Mouse (Mus musculus) C2C12 (cell line): Measurements from ENCODE around the gene Hist1h3f. TPM values are rescaled to one million over a fixed set of nuclear protein-coding genes. Genes with fewer than 3 reads are reported as not detected.
A peak's percentile ranks its signal among the peaks of the same experiment; 100 is the strongest.
"Not testable (repeated sequence)": the region's sequence is repeated elsewhere in the genome, so short reads cannot be mapped to it uniquely, and the experiment has no call there.

Experiments used
- H3K27me3 ChIP-seq: one replicate; pipeline ENCODE4 v1.6.1; 2011; ENCODE audit not compliant: control insufficient read depth, insufficient read depth, insufficient read length
- H3K36me3 ChIP-seq: one replicate; pipeline ENCODE4 v1.6.1; 2011; ENCODE audit not compliant: control insufficient read depth, insufficient read depth
- H3K4me3 ChIP-seq: one replicate; pipeline ENCODE4 v1.5.1; 2011; ENCODE audit warnings: mild to moderate bottlenecking, control low read depth; ENCODE audit not compliant: poor library complexity, insufficient read depth, severe bottlenecking
- H3K79me2 ChIP-seq: one replicate; pipeline ENCODE4 v1.6.1; 2011; ENCODE audit not compliant: control insufficient read depth, insufficient read depth
- H3K79me3 ChIP-seq: one replicate; pipeline ENCODE4 v1.6.1; 2011; ENCODE audit warnings: low read depth, control low read depth
- H3ac ChIP-seq: one replicate; pipeline ENCODE3; 2011; ENCODE audit warnings: low read depth; ENCODE audit not compliant: control insufficient read depth, insufficient read length
- CEBPB ChIP-seq: IDR thresholded peaks from one replicate; pipeline ENCODE4 v1.6.1; 2011; ENCODE audit warnings: low read depth, mild to moderate bottlenecking, control low read depth, moderate library complexity
- CTCF ChIP-seq: IDR thresholded peaks from one replicate; pipeline ENCODE4 v1.5.1; 2011; ENCODE audit not compliant: control insufficient read depth, insufficient read depth, insufficient read length
- FOSL1 ChIP-seq: IDR thresholded peaks from one replicate; pipeline ENCODE4 v1.8.0; 2011; ENCODE audit warnings: mild to moderate bottlenecking, low read length; ENCODE audit not compliant: poor library complexity, insufficient read depth, severe bottlenecking
- MAX ChIP-seq: IDR thresholded peaks from one replicate; pipeline ENCODE4 v1.6.1; 2011; ENCODE audit warnings: mild to moderate bottlenecking, control low read depth
- MYOD1 ChIP-seq: IDR thresholded peaks from one replicate; pipeline ENCODE4 v1.6.1; 2011; ENCODE audit warnings: low read depth; ENCODE audit not compliant: control insufficient read depth, insufficient read length
- MYOG ChIP-seq: IDR thresholded peaks from one replicate; pipeline ENCODE4 v1.6.1; 2011; ENCODE audit not compliant: control insufficient read depth, insufficient read length; ENCODE audit errors: extremely low read depth
- USF1 ChIP-seq: IDR thresholded peaks from one replicate; pipeline ENCODE4 v1.6.1; 2011; ENCODE audit warnings: low read depth, mild to moderate bottlenecking, control low read depth, moderate library complexity
- polyA plus RNA-seq: library from polyadenylated mRNA; unstranded; fragments of >200 nt; fragmentation: generic; extraction: Trizol; gene quantifications from one replicate; pipeline ENCODE4 v1.2.1, GENCODE M21; 2012; ENCODE audit warnings: missing spikeins

The Hist1h3f gene
- polyA plus RNA-seq, 1 experiment = 1.2 TPM

DNA sequence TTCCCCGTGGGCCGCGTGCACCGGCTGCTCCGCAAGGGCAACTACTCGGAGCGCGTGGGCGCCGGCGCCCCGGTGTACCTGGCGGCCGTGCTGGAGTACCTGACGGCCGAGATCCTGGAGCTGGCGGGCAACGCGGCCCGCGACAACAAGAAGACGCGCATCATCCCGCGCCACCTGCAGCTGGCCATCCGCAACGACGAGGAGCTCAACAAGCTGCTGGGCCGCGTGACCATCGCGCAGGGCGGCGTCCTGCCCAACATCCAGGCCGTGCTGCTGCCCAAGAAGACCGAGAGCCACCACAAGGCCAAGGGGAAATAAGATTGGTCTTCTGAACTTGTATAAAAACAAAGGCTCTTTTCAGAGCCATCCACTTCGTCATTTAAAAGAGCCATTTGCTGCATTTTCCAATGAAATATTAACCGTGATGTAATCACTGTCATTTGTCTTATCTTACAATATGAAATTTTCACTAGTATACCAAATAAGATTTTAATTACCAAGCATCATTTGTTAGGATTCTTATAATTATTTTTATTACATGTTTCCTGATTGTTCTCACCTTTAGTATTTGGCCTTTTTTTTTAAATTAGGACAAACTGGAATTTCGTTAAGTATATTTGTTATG lies 30.8 kb downstream of the Hist1h3f start:
- H3K27me3 ChIP-seq, H3K79me2 ChIP-seq, H3K36me3 ChIP-seq, H3ac ChIP-seq, H3K79me3 ChIP-seq, H3K4me3 ChIP-seq: not testable (repeated sequence)

DNA sequence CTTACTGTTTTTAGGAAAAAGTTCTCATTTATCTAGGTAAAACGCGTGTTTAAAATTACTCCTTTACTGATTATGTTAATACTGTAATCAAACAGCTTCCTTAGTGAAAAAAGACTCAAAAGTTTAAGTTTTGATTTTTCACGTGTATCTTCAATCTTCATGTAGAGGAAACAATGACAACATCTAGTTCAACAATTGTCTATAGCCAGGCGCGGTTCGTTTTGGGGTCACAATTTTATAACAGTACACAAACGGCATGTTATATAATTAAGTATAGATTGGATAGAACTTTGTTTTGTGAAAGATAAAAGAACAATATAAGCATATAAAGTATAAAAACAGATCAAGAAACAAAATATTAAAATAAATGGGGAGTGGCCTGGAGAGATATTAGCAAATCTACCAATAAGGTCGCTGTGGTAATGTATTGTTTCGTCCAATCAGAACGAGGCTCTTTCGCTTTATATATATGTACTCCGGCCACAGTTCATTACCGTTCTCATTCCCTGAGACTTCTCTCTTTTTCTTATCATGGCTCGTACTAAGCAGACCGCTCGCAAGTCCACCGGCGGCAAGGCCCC lies 31.5 kb downstream of the Hist1h3f start, which contains the start of gene Hist1h3d:
Gene Hist1h3d, plus strand, starts transcription at position 493 of the 581 bp plus-strand sequence.
- Histone ChIP-seq H3K79me3 (no peaks in the 10 kb centered on the region), H3K27me3 (no peaks in the 10 kb centered on the region), H3K4me3 (peak within 1 kb of the TSS; percentile 35), H3ac (peak within 1 kb of the TSS; percentile 55), H3K79me2 (no peaks in the 10 kb centered on the region), H3K36me3 (no peaks in the 10 kb centered on the region)
- TF ChIP-seq FOSL1 = no peak
- no peak for TF ChIP-seq CTCF
- TF ChIP-seq MYOD1 = no peak
- TF ChIP-seq MYOG = no peak
- no peak for TF ChIP-seq USF1
- TF ChIP-seq MAX = no peak
- TF ChIP-seq CEBPB = no peak

DNA sequence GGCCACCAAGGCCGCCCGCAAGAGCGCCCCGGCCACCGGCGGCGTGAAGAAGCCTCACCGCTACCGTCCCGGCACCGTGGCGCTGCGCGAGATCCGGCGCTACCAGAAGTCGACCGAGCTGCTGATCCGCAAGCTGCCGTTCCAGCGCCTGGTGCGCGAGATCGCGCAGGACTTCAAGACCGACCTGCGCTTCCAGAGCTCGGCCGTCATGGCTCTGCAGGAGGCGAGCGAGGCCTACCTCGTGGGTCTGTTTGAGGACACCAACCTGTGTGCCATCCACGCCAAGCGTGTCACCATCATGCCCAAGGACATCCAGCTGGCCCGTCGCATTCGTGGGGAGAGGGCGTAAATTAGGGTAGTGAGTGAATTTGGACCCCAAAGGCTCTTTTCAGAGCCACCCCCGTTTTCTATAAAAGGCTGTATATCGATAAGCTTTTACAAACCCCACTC lies 32.0 kb downstream of the Hist1h3f start:
- peak overlapping the region; percentile 34 for H3ac ChIP-seq
- H3K79me3 ChIP-seq, H3K27me3 ChIP-seq, H3K79me2 ChIP-seq, H3K36me3 ChIP-seq: not testable (repeated sequence)
- H3K4me3 ChIP-seq = peak overlapping the region; percentile 35

DNA sequence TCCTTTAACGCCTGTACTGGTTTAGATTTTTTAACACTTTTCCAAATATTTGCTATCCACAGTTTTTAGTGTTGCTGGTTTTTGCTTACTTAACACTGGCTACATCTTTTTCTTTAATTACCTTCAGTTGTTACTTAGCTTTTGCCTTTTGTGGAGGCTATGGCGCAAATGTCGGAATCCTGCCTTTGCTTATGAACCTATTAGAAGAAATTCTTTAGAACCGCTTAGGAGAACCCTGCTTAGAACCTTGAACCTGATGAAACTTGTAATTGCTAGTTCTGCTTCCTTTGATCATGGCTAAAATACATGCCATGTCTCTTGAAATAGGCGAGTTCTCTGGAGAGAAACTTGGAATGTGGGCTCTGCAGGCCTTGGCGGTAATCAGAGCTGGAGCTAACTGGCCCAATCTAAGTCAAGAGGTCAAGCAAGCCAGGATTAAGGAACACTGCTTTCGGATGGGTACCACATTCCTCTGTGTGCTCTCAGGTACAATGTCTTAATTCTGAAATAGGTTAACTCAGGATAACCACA lies 32.6 kb downstream of the Hist1h3f start:
- Histone ChIP-seq H3K79me3 (no peaks in the 10 kb centered on the region), H3K4me3 (peak overlapping the region; percentile 35), H3K36me3 (no peaks in the 10 kb centered on the region), H3K79me2 (no peaks in the 10 kb centered on the region), H3ac (peak overlapping the region; percentile 55), H3K27me3 (no peaks in the 10 kb centered on the region)
- TF ChIP-seq USF1 = no peak
- TF ChIP-seq MYOD1 = no peak
- TF ChIP-seq FOSL1 = no peak
- no peak for TF ChIP-seq MAX
- TF ChIP-seq CTCF = no peak
- TF ChIP-seq CEBPB = no peak

DNA sequence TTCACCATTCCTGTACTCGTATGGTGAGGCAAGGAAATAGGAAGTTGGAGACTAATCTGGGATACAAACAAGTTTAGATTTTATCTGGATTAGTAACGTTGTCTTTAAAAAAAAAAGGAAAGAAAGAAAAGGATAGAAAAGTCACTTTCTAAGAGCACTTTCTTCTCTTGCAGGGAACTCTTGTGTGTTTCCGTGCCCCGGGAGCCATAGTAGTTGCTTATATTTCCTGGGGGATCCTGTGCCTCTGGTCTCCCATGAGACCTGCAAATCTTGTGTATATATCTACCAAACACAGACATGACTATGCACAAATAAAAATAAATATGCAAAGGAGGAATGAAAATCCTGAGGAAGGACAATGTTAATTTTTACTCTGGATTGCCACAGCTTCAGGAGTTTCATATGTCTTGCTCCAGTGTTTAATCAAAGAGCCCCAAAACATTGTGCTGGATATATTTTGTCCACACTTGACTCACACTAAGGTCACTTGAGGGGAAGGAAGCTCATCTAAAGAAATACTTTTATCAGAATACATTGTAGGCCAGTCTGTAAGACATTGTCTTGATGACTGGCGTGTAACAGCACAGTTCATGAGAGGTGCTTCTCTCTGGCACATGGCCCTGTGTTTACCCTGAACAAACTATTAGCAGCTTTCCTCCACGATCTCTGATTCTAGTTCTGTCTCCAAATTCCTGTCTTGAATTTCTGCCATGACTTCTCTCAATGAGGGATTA lies 33.2 kb downstream of the Hist1h3f start:
- no peaks in the 10 kb centered on the region for H3K79me3 ChIP-seq
- H3K4me3 ChIP-seq = peak overlapping the region; percentile 35
- no peak for TF ChIP-seq CTCF
- TF ChIP-seq MYOG = no peak
- no peak for TF ChIP-seq MYOD1
- no peak for TF ChIP-seq USF1
- no peak for TF ChIP-seq CEBPB
- no peak for TF ChIP-seq FOSL1
- TF ChIP-seq MAX = no peak
- no peaks in the 10 kb centered on the region for H3K79me2 ChIP-seq
- no peaks in the 10 kb centered on the region for H3K36me3 ChIP-seq
- H3ac ChIP-seq = peak overlapping the region; percentile 55
- no peaks in the 10 kb centered on the region for H3K27me3 ChIP-seq

DNA sequence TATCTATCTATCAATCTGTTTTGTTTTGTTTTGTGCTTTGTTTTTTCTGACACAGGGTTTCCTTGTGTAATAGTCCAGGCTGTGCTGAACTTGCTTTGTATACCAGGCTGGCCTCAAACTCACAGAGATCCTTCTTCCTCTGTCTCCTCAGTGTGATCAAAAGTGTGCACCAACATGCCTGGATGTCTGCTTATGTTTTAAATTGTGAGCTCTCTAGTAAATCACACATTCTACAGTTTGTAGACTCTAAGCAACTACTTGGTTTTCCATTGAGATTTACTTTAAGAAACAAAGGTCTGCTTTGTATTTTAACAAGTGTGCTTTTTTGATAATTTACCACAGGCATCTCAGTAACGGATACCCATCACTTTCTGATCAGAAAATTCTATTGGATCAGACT lies 34.0 kb downstream of the Hist1h3f start:
- TF ChIP-seq CEBPB (no peak), MAX (no peak), MYOG (no peak), FOSL1 (no peak), CTCF (no peak), USF1 (no peak), MYOD1 (no peak)
- Histone ChIP-seq H3K36me3 (no peaks in the 10 kb centered on the region), H3K27me3 (no peaks in the 10 kb centered on the region), H3K79me2 (no peaks in the 10 kb centered on the region), H3K4me3 (no peak overlapping the region), H3K79me3 (no peaks in the 10 kb centered on the region), H3ac (no peak overlapping the region)
